Mouse (Mus musculus) neural tube, embryonic 14.5 days (tissue): ENCODE data around the gene Dab2. TPM values are rescaled to one million over a fixed set of nuclear protein-coding genes. Genes with fewer than 3 reads are reported as not detected.

Experiments
- ATAC-seq: fragments of 200-750 bp; cut with Nextera tagmentation; 2 replicates; pipeline ENCODE4 v1.8.0; 2017; ENCODE audit warnings: low read depth, mild to moderate bottlenecking, moderate TSS enrichment, moderate library complexity
- H3K27ac ChIP-seq: fragments of 300-500 bp; sonication (generic); 2 replicates; pipeline ENCODE4 v1.5.1; 2014; ENCODE audit warnings: low read depth, mild to moderate bottlenecking, control low read depth, low read length, moderate library complexity, mixed read lengths
- H3K27me3 ChIP-seq: fragments of 300-500 bp; sonication (generic); 2 replicates; pipeline ENCODE4 v1.6.1; 2014; ENCODE audit warnings: low read length; ENCODE audit not compliant: control insufficient read depth, insufficient read depth
- H3K36me3 ChIP-seq: fragments of 300-500 bp; sonication (generic); 2 replicates; pipeline ENCODE4 v1.6.1; 2014; ENCODE audit warnings: low read length, mixed read lengths; ENCODE audit not compliant: control insufficient read depth, insufficient read depth
- H3K4me1 ChIP-seq: fragments of 300-500 bp; sonication (generic); 2 replicates; pipeline ENCODE4 v1.6.1; 2014; ENCODE audit warnings: low read length; ENCODE audit not compliant: control insufficient read depth, insufficient read depth
- H3K4me2 ChIP-seq: fragments of 300-500 bp; sonication (generic); 2 replicates; pipeline ENCODE4 v1.6.1; 2014; ENCODE audit warnings: mild to moderate bottlenecking, low read depth, low read length, control low read depth
- H3K4me3 ChIP-seq: fragments of 300-500 bp; sonication (generic); 2 replicates; pipeline ENCODE4 v1.5.1; 2014; ENCODE audit warnings: low read depth, low read length, control low read depth, mixed read lengths
- H3K9ac ChIP-seq: fragments of 300-500 bp; sonication (generic); replicated peaks from 2 replicates; pipeline ENCODE4 v1.6.1; 2014; ENCODE audit warnings: low read depth, mild to moderate bottlenecking, control low read depth, low read length, mixed read lengths
- H3K9me3 ChIP-seq: fragments of 300-500 bp; sonication (generic); 2 replicates; pipeline ENCODE4 v1.6.1; 2016; ENCODE audit warnings: low read length; ENCODE audit not compliant: control insufficient read depth
- WGBS: fragments of 180-500 bp; shearing (Covaris S2); extraction: QIAGEN DNeasy Blood & Tissue Kit; methylation state at CpG from one replicate; pipeline ENCODE4 v1.1.7; 2014; 5-methylcytosine and 5-hydroxymethylcytosine counted together
- polyA plus RNA-seq: library from polyadenylated mRNA; unstranded; fragments of >200 nt; fragmentation: Nextera tagmentation; extraction: Ambion mirVana; gene quantifications from 2 replicates; pipeline ENCODE4 v1.2.1, GENCODE M21; 2014

Gene Dab2
- polyA plus RNA-seq, result 4.3 and 35.7 TPM in 2 replicates

DNA sequence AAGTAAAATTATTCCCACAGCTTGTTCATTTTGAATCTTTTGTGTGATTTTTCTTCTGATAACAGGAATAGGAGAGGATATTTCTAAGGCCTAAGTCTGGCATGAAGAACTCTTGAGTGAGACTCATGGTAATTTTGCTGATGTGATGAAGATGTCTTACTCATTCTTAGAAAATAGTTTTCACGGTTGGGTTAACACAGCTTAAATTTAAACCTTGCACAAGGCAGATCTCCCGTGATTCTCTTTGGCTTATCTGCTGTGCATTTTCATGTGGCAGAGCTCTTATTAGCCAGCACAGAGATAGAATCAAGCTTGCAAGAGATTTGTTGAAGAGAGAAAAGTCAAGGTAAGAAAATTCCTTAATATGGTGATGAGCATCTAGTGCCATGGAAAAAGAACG is at the start of gene Dab2:
Gene Dab2 (plus strand): TSS at position 235 of the 400 bp plus-strand sequence.
- WGBS, result 87% methylated on average over 3 of the region's 3 CpGs
- H3K27ac ChIP-seq, result no peak within 1 kb of the TSS
- no peaks in the 10 kb centered on the region for H3K27me3 ChIP-seq
- no peak within 1 kb of the TSS for H3K4me3 ChIP-seq
- H3K9me3 ChIP-seq, result no peaks in the 10 kb centered on the region
- no peak within 1 kb of the TSS for H3K4me2 ChIP-seq
- H3K36me3 ChIP-seq, result no peaks in the 10 kb centered on the region
- no peaks in the 10 kb centered on the region for H3K4me1 ChIP-seq
- H3K9ac ChIP-seq, result no peak within 1 kb of the TSS
- no peak for ATAC-seq

GRCm38 (mm10) chr15:6253471-6253870 is 46.1 kb upstream of the Dab2 start:
- ATAC-seq, result no peak
- H3K36me3 ChIP-seq, result no peaks in the 10 kb centered on the region
- no peak overlapping the region for H3K9ac ChIP-seq
- no peaks in the 10 kb centered on the region for H3K27me3 ChIP-seq
- no peak overlapping the region for H3K4me2 ChIP-seq
- WGBS, result 87% methylated on average over 2 of the region's 2 CpGs
- no peaks in the 10 kb centered on the region for H3K9me3 ChIP-seq
- no peaks in the 10 kb centered on the region for H3K4me1 ChIP-seq
- H3K27ac ChIP-seq, result no peak overlapping the region
- H3K4me3 ChIP-seq, result no peak overlapping the region

DNA sequence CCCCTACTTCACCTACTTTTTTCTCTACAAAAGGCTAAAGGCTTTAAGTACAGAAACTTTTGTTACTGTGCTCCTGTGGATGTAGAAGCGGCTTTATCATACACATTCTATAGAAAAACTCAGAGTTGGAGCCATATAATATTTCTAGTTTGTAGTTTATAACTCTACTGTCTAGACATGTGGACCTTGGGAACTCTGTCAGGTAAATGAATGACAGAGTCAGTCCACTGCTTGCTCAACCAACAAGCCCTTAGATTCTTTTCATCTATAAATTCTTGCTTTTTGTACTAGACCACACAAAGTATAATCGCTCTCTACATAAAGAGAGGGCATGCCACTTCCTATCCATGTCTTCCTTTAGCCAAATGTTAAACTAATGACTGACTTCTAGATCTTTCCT is 45.2 kb upstream of the Dab2 start:
- WGBS, result over 99% methylated on average over 2 of the region's 2 CpGs
- Histone ChIP-seq H3K9ac (no peak overlapping the region), H3K9me3 (no peaks in the 10 kb centered on the region), H3K27me3 (no peaks in the 10 kb centered on the region), H3K27ac (no peak overlapping the region), H3K4me3 (no peak overlapping the region), H3K4me2 (no peak overlapping the region), H3K36me3 (no peaks in the 10 kb centered on the region), H3K4me1 (no peaks in the 10 kb centered on the region)
- no peak for ATAC-seq

DNA sequence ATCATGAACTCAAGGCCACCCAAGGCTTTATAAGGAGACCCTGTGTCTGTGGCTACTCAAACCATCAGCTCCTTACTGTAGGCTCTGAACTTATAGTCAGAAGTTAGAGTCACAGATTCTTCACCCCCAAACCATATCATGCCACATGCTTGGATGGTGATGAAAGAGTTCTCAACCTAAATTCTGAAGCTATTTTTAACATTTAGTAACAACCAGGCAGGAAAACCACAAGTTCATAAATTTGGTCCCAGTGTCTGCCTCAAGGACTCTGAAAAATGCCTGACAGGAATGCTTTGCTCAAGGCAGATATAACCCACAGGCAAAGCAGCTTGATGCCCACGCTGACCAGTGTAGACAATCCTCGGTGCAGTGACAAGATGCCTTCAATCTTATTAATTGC is 42.5 kb upstream of the Dab2 start:
- H3K9ac ChIP-seq, result no peak overlapping the region
- no peak overlapping the region for H3K4me2 ChIP-seq
- no peak for ATAC-seq
- no peak overlapping the region for H3K27ac ChIP-seq
- WGBS, result 78% methylated on average over 2 of the region's 2 CpGs
- no peaks in the 10 kb centered on the region for H3K36me3 ChIP-seq
- H3K9me3 ChIP-seq, result no peaks in the 10 kb centered on the region
- no peaks in the 10 kb centered on the region for H3K4me1 ChIP-seq
- no peak overlapping the region for H3K4me3 ChIP-seq
- H3K27me3 ChIP-seq, result no peaks in the 10 kb centered on the region

DNA sequence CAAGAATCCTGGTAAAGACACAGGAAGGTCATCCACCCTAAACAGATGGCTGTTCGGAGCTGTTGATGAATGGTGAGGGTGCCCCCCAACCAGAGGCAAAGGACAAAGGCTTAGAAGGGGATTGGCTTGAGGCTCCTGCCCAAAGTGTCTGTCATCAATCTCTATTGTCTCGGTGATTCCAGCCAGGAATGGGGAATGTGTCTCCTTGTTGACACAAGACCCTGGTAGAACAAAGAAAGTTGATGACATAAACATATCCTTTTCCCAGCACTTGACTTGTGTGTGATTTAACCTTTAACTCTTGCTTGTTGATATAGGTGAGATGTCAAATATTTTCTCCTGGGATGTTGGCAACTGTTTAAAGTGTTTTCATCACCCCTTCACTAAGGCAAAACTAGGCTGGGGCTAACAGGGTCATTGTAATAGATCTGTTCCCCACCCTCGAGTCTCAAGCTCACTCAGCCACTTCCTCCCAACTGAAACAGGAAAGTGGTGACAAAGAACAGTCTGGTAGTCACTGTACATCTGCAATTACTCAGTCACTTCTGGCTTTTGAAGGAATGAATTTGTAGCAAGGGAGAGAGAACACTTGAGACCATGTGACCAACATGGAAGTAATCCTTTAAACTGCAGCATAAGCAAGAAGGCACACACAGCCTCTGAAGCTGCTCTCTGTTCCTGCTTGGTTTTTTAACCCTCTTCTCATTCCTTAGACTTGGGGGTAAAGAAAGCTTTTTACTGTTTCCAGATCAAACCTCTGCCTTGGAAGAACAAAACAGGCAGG is 39.4 kb upstream of the Dab2 start:
- H3K27ac ChIP-seq, result no peak overlapping the region; the same call in 1 of the 2 replicates
- H3K4me1 ChIP-seq, result no peaks in the 10 kb centered on the region
- H3K4me3 ChIP-seq, result no peak overlapping the region
- H3K9ac ChIP-seq, result no peak overlapping the region
- H3K27me3 ChIP-seq, result no peaks in the 10 kb centered on the region
- WGBS, result 8% methylated on average over 3 of the region's 3 CpGs
- H3K36me3 ChIP-seq, result no peaks in the 10 kb centered on the region
- ATAC-seq, result no peak
- H3K9me3 ChIP-seq, result no peaks in the 10 kb centered on the region
- H3K4me2 ChIP-seq, result no peak overlapping the region

GRCm38 (mm10) chr15:6260741-6261430 is 38.7 kb upstream of the Dab2 start:
- no peaks in the 10 kb centered on the region for H3K27me3 ChIP-seq
- no peak overlapping the region for H3K4me2 ChIP-seq
- no peak overlapping the region; the same call in 1 of the 2 replicates for H3K27ac ChIP-seq
- H3K4me3 ChIP-seq, result no peak overlapping the region
- no peaks in the 10 kb centered on the region for H3K36me3 ChIP-seq
- 79% methylated on average over 6 of the region's 6 CpGs for WGBS
- H3K9me3 ChIP-seq, result no peaks in the 10 kb centered on the region
- no peaks in the 10 kb centered on the region for H3K4me1 ChIP-seq
- H3K9ac ChIP-seq, result no peak overlapping the region
- ATAC-seq, result no peak

- no peaks in the 10 kb centered on the region for H3K36me3 ChIP-seq
- no peaks in the 10 kb centered on the region for H3K27me3 ChIP-seq
- 80% methylated on average over 3 of the region's 3 CpGs for WGBS
- ATAC-seq, result no peak
- H3K9ac ChIP-seq, result no peak overlapping the region
- no peak overlapping the region for H3K4me2 ChIP-seq
- H3K9me3 ChIP-seq, result no peaks in the 10 kb centered on the region
- no peak overlapping the region for H3K27ac ChIP-seq
- H3K4me1 ChIP-seq, result no peaks in the 10 kb centered on the region
- H3K4me3 ChIP-seq, result no peak overlapping the region
Measured at GRCm38 (mm10) chr15:6267147-6267758, 32.3 kb upstream of the Dab2 start.

DNA sequence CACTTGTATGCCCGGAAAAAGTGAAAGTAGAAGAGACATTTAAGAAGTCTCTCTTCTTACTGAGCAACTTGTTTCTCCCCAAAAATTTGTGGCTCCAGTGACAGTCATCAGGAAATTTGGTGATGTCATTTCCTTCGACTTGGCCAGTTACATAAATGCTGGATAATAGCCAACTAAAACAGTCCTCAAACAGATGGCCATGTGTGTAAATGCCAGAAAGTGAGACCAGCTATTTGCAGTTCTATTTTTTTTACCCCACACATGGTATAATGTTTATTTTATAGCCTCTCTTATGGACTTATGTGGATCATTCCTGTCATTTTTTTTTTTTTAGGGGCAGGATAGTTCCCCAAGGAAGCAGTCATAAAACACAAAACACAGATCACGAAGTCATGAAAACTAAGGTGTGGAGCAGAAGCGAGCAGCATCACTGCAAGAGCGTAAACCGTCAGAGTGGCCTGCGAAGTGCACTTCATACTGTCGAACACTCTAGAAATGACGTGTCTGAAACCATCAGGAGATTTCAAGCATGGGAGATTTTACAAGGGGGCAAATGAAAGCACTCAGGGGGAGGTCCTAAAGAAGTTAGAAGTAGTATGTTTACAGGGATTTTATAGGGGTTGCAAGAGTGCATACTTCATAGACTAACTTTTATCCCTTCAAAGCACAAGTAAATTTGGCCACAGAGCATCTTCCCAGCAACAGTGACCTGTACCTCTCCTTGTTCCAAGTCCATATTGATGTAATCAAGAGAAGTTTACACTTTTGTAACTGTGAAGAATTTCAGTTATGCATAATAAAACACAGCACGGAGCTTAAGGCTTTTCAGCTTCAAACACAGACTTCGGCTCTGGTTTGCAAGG is 20.8 kb upstream of the Dab2 start:
- H3K9ac ChIP-seq, result no peak overlapping the region
- H3K27me3 ChIP-seq, result no peaks in the 10 kb centered on the region
- 70% methylated on average over 11 of the region's 11 CpGs for WGBS
- no peak for ATAC-seq
- no peak overlapping the region for H3K4me2 ChIP-seq
- no peaks in the 10 kb centered on the region for H3K4me1 ChIP-seq
- H3K36me3 ChIP-seq, result no peaks in the 10 kb centered on the region
- no peaks in the 10 kb centered on the region for H3K9me3 ChIP-seq
- no peak overlapping the region for H3K27ac ChIP-seq
- H3K4me3 ChIP-seq, result no peak overlapping the region
